In the genomic region with DNA sequence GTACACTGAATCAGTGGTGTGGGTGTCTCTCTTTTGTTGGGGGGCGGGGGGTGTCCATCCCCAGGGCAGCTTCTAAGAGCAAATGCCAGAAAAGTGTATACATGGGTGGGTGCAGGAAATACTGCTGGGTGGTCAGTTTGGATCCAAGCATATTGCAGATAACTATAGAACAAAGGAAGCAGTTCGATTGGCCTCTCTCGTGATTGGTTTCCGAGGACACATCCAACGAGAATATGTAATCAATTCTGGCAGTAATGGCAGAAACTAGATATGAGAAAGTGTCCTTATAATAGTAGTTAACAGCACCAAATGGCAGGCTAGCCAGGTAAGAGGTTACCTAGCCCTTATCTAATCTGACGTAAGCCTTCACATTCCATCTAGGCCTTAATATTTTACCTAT, we compare ENCODE assay signal across 15 mouse cellular contexts.
DNase-seq lines count a peak whose midpoint lies in the region; ATAC-seq lines count a peak whose summit lies in the region.
"Had no signal": no experiment of that assay in that cellular context is flagged by ENCODE, and none has a peak within 500 bp of the region (broad histone marks: within the 10 kb centered on the region; RNA-seq: fewer than 3 reads in every experiment).

No protein-coding gene starts in this region.

- H3K4me2 ChIP-seq in midbrain, embryonic 11.5 days: no peak overlapping the region
- no peak overlapping the region for H3K4me2 ChIP-seq in midbrain, embryonic 16.5 days (ENCODE audit: low read length)
- H3K4me2 ChIP-seq: embryonic facial prominence, embryonic 13.5 days; heart, embryonic 11.5 days; hindbrain, embryonic 13.5 days; kidney, embryonic 15.5 days; liver, embryonic 13.5 days had no signal

- intact Hi-C loops in heart, postnatal 36 days (cut with DNase I): no loop called here

- H3K9ac ChIP-seq in midbrain, embryonic 11.5 days (ENCODE audit: low read length): no peak overlapping the region
- H3K9ac ChIP-seq in midbrain, embryonic 16.5 days (ENCODE audit: low read depth, low read length): no peak overlapping the region
- H3K9ac ChIP-seq: embryonic facial prominence, embryonic 13.5 days; hindbrain, embryonic 13.5 days; kidney, embryonic 15.5 days; liver, embryonic 13.5 days had no signal

- H3K27me3 ChIP-seq in midbrain, embryonic 11.5 days (ENCODE audit: control insufficient read depth, insufficient read depth, low read length): no peaks in the 10 kb centered on the region
- H3K27me3 ChIP-seq in midbrain, embryonic 16.5 days (ENCODE audit: control insufficient read depth, insufficient read depth, low read depth, low read length): no peaks in the 10 kb centered on the region
- H3K27me3 ChIP-seq: embryonic facial prominence, embryonic 13.5 days; hindbrain, embryonic 13.5 days; kidney, embryonic 15.5 days; liver, embryonic 13.5 days had no signal

- no peaks in the 10 kb centered on the region for H3K9me3 ChIP-seq in midbrain, embryonic 11.5 days (ENCODE audit: control insufficient read depth, low read length)
- no peaks in the 10 kb centered on the region for H3K9me3 ChIP-seq in midbrain, embryonic 16.5 days (replicated peaks; ENCODE audit: control insufficient read depth, low read length, poor library complexity, severe bottlenecking)
- H3K9me3 ChIP-seq: embryonic facial prominence, embryonic 13.5 days; hindbrain, embryonic 13.5 days; kidney, embryonic 15.5 days; liver, embryonic 13.5 days had no signal

- H3K27ac ChIP-seq in midbrain, embryonic 11.5 days (ENCODE audit: low read depth, low read length): no peak overlapping the region
- H3K27ac ChIP-seq in midbrain, embryonic 16.5 days (ENCODE audit: low read length): no peak overlapping the region
- H3K27ac ChIP-seq: embryonic facial prominence, embryonic 13.5 days; hindbrain, embryonic 13.5 days; kidney, embryonic 15.5 days; liver, embryonic 13.5 days had no signal

- ATAC-seq in midbrain, embryonic 11.5 days (ENCODE audit: low FRiP score): no peak
- ATAC-seq in midbrain, embryonic 16.5 days: no peak

- peak; percentile 90 for DNase-seq in midbrain, embryonic 11.5 days (ENCODE audit: low spot score, missing footprints)
- peak; percentile 12 for DNase-seq in MEL-GATA-1-ER (ENCODE audit: extremely low read depth, low read depth)
- peak; percentile 31 for DNase-seq in c-Kit-positive CD71-positive TER-119-negative erythroid progenitor cells, embryonic 14.5 days (ENCODE audit: low read depth)
- DNase-seq in naive thymus-derived CD4-positive, alpha-beta T cell, adult 2 months (ENCODE audit: low read depth): peak; percentile 52
- DNase-seq in adrenal gland, adult (ENCODE audit: inconsistent age in 2 of 2, low spot score in 1 of 2): no peak
- no peak for DNase-seq in heart, postnatal 36 days
- DNase-seq in frontal cortex, adult 2 months (ENCODE audit: extremely low spot score in 1 of 2, low spot score in 1 of 2): no peak
- DNase-seq: cerebellum, adult 11 months; liver, embryonic 13.5 days; right cerebral cortex, postnatal 4 days had no signal

- H3K4me1 ChIP-seq in midbrain, embryonic 11.5 days (ENCODE audit: control insufficient read depth, insufficient read depth, low read length): no peaks in the 10 kb centered on the region
- H3K4me1 ChIP-seq in midbrain, embryonic 16.5 days (ENCODE audit: control insufficient read depth, insufficient read depth, low read length): no peaks in the 10 kb centered on the region
- H3K4me1 ChIP-seq: embryonic facial prominence, embryonic 13.5 days; hindbrain, embryonic 13.5 days; kidney, embryonic 15.5 days; liver, embryonic 13.5 days had no signal

- H3K4me3 ChIP-seq in midbrain, embryonic 11.5 days (ENCODE audit: low read depth, low read length): no peak overlapping the region
- no peak overlapping the region for H3K4me3 ChIP-seq in midbrain, embryonic 16.5 days (ENCODE audit: low read depth, low read length)
- H3K4me3 ChIP-seq: embryonic facial prominence, embryonic 13.5 days; hindbrain, embryonic 13.5 days; kidney, embryonic 15.5 days; liver, embryonic 13.5 days had no signal

- WGBS in midbrain, embryonic 11.5 days: 71% methylated on average over 6 of the region's 6 CpGs
- 73% methylated on average over 6 of the region's 6 CpGs for WGBS in midbrain, embryonic 16.5 days

- no peaks in the 10 kb centered on the region for H3K36me3 ChIP-seq in midbrain, embryonic 11.5 days (ENCODE audit: control insufficient read depth, insufficient read depth, low read length)
- H3K36me3 ChIP-seq in midbrain, embryonic 16.5 days (ENCODE audit: control insufficient read depth, insufficient read depth, low read length): no peaks in the 10 kb centered on the region
- H3K36me3 ChIP-seq: embryonic facial prominence, embryonic 13.5 days; hindbrain, embryonic 13.5 days; kidney, embryonic 15.5 days; liver, embryonic 13.5 days had no signal

Comparison
In these comparisons a context has a peak if more than half of its experiments do, and no peak if none do; other contexts are left out.
1. DNase-seq: peak in midbrain, embryonic 11.5 days (single experiment), MEL-GATA-1-ER (single experiment), c-Kit-positive CD71-positive TER-119-negative erythroid progenitor cells, embryonic 14.5 days (single experiment) and naive thymus-derived CD4-positive, alpha-beta T cell, adult 2 months (single experiment); none in adrenal gland, adult (0 of 2), heart, postnatal 36 days (0 of 2) and frontal cortex, adult 2 months (0 of 2).